Mouse (Mus musculus) left cerebral cortex, postnatal 14 days (tissue): ENCODE measurements around the gene Zbtb7b. TPM values are rescaled to one million over a fixed set of nuclear protein-coding genes. Genes with fewer than 3 reads are reported as not detected.

ENCODE experiments used
- total RNA-seq, 2 experiments: library from RNA; stranded (reverse); gene quantifications; 2 replicates each; pipeline ENCODE4 v1.2.3; 2021

Zbtb7b gene
- total RNA-seq, 2 experiments from 2014 or later = 8.0 to 9.1 TPM

Other genes starting within 250 kb of the Zbtb7b start
- gene Hcn3, start 234.6 kb downstream of the Zbtb7b start, total RNA-seq = 10 to 100 TPM; 20.4 to 25.1 TPM
- gene Clk2, start 230.0 kb downstream of the Zbtb7b start, total RNA-seq = 10 to 100 TPM; 46.7 TPM
- 10 to 100 TPM; 77.0 to 79.2 TPM for gene Scamp3, start 217.3 kb downstream of the Zbtb7b start, total RNA-seq
- gene Fam189b, start 211.6 kb downstream of the Zbtb7b start, total RNA-seq = 10 to 100 TPM; 73.5 to 77.2 TPM
- gene Gba, start 191.8 kb downstream of the Zbtb7b start, total RNA-seq = 10 to 100 TPM; 63.4 to 66.7 TPM
- gene Thbs3, start 179.6 kb downstream of the Zbtb7b start, total RNA-seq = 10 to 100 TPM; 23.5 to 27.0 TPM
- 100 to 1,000 TPM in 1 of 2 experiments, 10 to 100 TPM in 1; 96.9 to 107 TPM for gene Mtx1, start 167.7 kb downstream of the Zbtb7b start, total RNA-seq
- 1 to 10 TPM in 1 of 2 experiments, under 1 TPM in 1; 0.42 to 1.0 TPM for gene Muc1, start 165.7 kb downstream of the Zbtb7b start, total RNA-seq
- 10 to 100 TPM; 74.5 to 86.3 TPM for gene Krtcap2, start 148.8 kb downstream of the Zbtb7b start, total RNA-seq
- 100 to 1,000 TPM; 102 to 105 TPM for gene Trim46, start 148.5 kb downstream of the Zbtb7b start, total RNA-seq
- 10 to 100 TPM; 50.8 to 53.0 TPM for gene Dpm3, start 135.4 kb downstream of the Zbtb7b start, total RNA-seq
- gene Slc50a1, start 124.2 kb downstream of the Zbtb7b start, total RNA-seq = 10 to 100 TPM; 25.7 to 30.5 TPM
- gene Efna1, start 113.6 kb downstream of the Zbtb7b start, total RNA-seq = 1 to 10 TPM; 4.0 to 5.9 TPM
- gene Efna3, start 71.8 kb downstream of the Zbtb7b start, total RNA-seq = 10 to 100 TPM; 48.5 to 49.6 TPM
- gene Efna4, start 56.7 kb downstream of the Zbtb7b start, total RNA-seq = under 1 TPM; 0.29 to 0.61 TPM
- 10 to 100 TPM; 95.0 TPM for gene Adam15, start 44.8 kb downstream of the Zbtb7b start, total RNA-seq
- gene Dcst2, start 32.8 kb downstream of the Zbtb7b start, total RNA-seq = under 1 TPM; 0.34 to 0.35 TPM
- gene Dcst1, start 29.5 kb downstream of the Zbtb7b start, total RNA-seq = under 1 TPM in 1 of 2 experiments, not detected in 1; 0.23 TPM
- 1 to 10 TPM; 1.6 to 4.0 TPM for gene Lenep, start 8.0 kb upstream of the Zbtb7b start, total RNA-seq
- gene Flad1, start 17.1 kb upstream of the Zbtb7b start, total RNA-seq = 10 to 100 TPM; 30.6 to 31.4 TPM
- gene Cks1b, start 23.6 kb upstream of the Zbtb7b start, total RNA-seq = 1 to 10 TPM; 3.5 to 4.0 TPM
- gene Shc1, start 23.7 kb upstream of the Zbtb7b start, total RNA-seq = 10 to 100 TPM; 12.6 to 14.5 TPM
- 10 to 100 TPM; 52.7 to 60.6 TPM for gene Pygo2, start 35.4 kb upstream of the Zbtb7b start, total RNA-seq
- gene Pbxip1, start 41.9 kb upstream of the Zbtb7b start, total RNA-seq = 10 to 100 TPM; 39.5 to 40.3 TPM
- gene Pmvk, start 59.8 kb upstream of the Zbtb7b start, total RNA-seq = 10 to 100 TPM; 33.6 to 36.8 TPM
- 10 to 100 TPM; 21.7 to 22.3 TPM for gene Kcnn3, start 125.4 kb upstream of the Zbtb7b start, total RNA-seq